Mouse (Mus musculus): Measurements from ENCODE around the gene Pax6.

GRCm38 (mm10) chr2:105746896-105747295 is 78.2 kb downstream of the Pax6 start:
- no peak for TF ChIP-seq EP300 (optimal IDR thresholded peaks at IDR 0.05)
- no peak for TF ChIP-seq CTCF (IDR thresholded peaks at IDR 0.05; ENCODE audit: low read depth)
